Mouse (Mus musculus): ENCODE results near the gene Iqck. TPM values are rescaled to one million over a fixed set of nuclear protein-coding genes. Genes with fewer than 3 reads are reported as not detected.

The Iqck gene
- polyA plus RNA-seq, 1 experiment from 2014 or later, result 4.1 TPM

GRCm38 (mm10) chr7:118965198-118965597, 109.6 kb downstream of the Iqck start:
- H3K27ac ChIP-seq, result no peak overlapping the region
- H3K36me3 ChIP-seq, result 0 out of 2 replicates have a peak, but pooled peaks cover 5% of the 10 kb centered on the region
- H3K9me3 ChIP-seq, result no peaks in the 10 kb centered on the region
- no peaks in the 10 kb centered on the region for H3K27me3 ChIP-seq
- no peak overlapping the region for H3K9ac ChIP-seq (replicated peaks)
- H3K4me1 ChIP-seq (replicated peaks), result peaks cover 8% of the 10 kb centered on the region; the same call in 1 of the 2 replicates
- no peak overlapping the region for H3K4me3 ChIP-seq (replicated peaks)
- H3K4me2 ChIP-seq (replicated peaks), result no peak overlapping the region
- WGBS, result 40% methylated on average over 7 of the region's 7 CpGs
- ATAC-seq, result peak; percentile 30; the same call in 1 of the 2 replicates

DNA sequence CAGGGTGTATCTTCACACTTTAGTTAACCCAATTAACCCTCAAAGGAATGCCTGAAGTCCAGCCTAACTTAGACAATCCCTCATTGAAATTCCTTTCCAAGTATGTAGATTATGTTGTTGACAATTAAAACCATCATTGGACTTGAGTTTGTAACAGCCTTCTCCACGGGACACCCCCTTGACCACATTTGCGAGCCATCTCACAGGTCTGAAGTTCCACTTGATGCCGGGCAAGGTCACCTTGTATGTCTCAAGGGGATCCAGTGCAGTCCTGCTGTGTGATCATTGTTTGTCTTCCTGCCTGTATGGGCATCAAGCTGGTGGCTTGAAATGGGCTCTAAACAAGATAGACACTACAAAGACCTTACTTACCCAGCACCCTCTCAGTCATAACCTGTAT, 113.3 kb downstream of the Iqck start:
- no peaks in the 10 kb centered on the region for H3K27me3 ChIP-seq
- whole genome bisulfite sequencing, result 84% methylated on average over 3 of the region's 3 CpGs
- H3K9me3 ChIP-seq, result no peaks in the 10 kb centered on the region
- H3K4me1 ChIP-seq (replicated peaks), result peaks cover 30% of the 10 kb centered on the region
- no peak overlapping the region for H3K9ac ChIP-seq (replicated peaks)
- H3K4me2 ChIP-seq (replicated peaks), result no peak overlapping the region
- H3K27ac ChIP-seq, result no peak overlapping the region
- peaks cover 22% of the 10 kb centered on the region for H3K36me3 ChIP-seq
- ATAC-seq, result no peak
- no peak overlapping the region for H3K4me3 ChIP-seq (replicated peaks)

DNA sequence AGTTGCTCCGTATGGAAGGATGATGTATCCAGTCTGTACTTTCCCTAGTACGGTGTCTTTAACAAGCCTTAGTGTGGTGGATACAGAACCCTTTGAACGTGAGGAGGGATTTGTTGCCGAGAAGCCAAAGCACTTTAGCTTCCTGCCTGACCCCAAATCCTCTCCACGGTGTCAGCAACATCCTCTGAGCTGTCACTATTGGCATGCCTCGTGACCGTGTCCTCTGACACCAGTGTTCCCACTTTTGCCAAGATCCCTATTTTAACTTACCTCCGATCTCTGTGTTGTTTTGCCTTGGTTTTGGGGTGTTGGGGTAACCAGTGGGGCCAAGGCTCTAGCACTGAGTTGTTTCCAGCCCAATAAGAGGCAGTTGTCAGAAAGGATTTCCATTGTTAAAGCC, 115.9 kb downstream of the Iqck start:
- Histone ChIP-seq H3K4me2 (replicated peaks) (no peak overlapping the region), H3K27me3 (no peaks in the 10 kb centered on the region), H3K4me3 (replicated peaks) (no peak overlapping the region), H3K27ac (no peak overlapping the region), H3K9ac (replicated peaks) (no peak overlapping the region), H3K9me3 (no peaks in the 10 kb centered on the region), H3K4me1 (replicated peaks) (peaks cover 32% of the 10 kb centered on the region), H3K36me3 (peaks cover 39% of the 10 kb centered on the region)
- ATAC-seq, result no peak
- WGBS, result 82% methylated on average over 8 of the region's 8 CpGs

DNA sequence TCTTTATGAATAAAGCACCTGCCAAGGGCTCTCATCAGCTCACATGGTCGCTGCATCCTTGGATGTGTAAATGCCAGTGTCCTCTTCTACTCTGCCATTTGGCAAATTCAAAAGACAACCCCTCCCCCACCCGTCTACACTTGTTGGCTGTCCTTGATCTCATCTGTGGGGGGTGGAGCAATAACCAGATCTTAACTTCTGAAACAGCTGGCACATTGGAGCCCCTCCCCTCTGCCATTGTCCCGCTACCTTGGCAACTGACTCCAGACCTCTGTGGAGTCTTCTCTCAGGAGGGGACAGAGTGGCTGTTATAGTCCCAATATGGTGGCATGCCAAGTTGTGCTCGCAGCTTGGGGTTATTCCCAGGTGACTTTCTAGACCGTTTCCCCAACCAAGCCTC, 116.8 kb downstream of the Iqck start:
- no peaks in the 10 kb centered on the region for H3K27me3 ChIP-seq
- H3K9me3 ChIP-seq, result no peaks in the 10 kb centered on the region
- peaks cover 40% of the 10 kb centered on the region for H3K4me1 ChIP-seq (replicated peaks)
- H3K4me2 ChIP-seq (replicated peaks), result no peak overlapping the region
- 38% methylated on average over 5 of the region's 5 CpGs for WGBS
- no peak overlapping the region for H3K27ac ChIP-seq
- H3K9ac ChIP-seq (replicated peaks), result no peak overlapping the region
- no peak overlapping the region for H3K4me3 ChIP-seq (replicated peaks)
- H3K36me3 ChIP-seq, result peaks cover 39% of the 10 kb centered on the region
- 0 out of 2 replicates have a peak, but pooled peaks have one; percentile 14 for ATAC-seq

GRCm38 (mm10) chr7:118973377-118973776, 117.8 kb downstream of the Iqck start:
- Histone ChIP-seq H3K27me3 (no peaks in the 10 kb centered on the region), H3K4me2 (replicated peaks) (no peak overlapping the region), H3K36me3 (peaks cover 39% of the 10 kb centered on the region), H3K9me3 (no peaks in the 10 kb centered on the region), H3K4me1 (replicated peaks) (peaks cover 51% of the 10 kb centered on the region), H3K4me3 (replicated peaks) (no peak overlapping the region), H3K27ac (no peak overlapping the region), H3K9ac (replicated peaks) (no peak overlapping the region)
- no peak for ATAC-seq
- WGBS, result 83% methylated on average over 4 of the region's 4 CpGs

GRCm38 (mm10) chr7:118975837-118976236, 120.3 kb downstream of the Iqck start:
- H3K36me3 ChIP-seq, result peaks cover 31% of the 10 kb centered on the region
- ATAC-seq, result no peak
- H3K4me3 ChIP-seq (replicated peaks), result no peak overlapping the region
- no peaks in the 10 kb centered on the region for H3K27me3 ChIP-seq
- H3K9me3 ChIP-seq, result no peaks in the 10 kb centered on the region
- H3K9ac ChIP-seq (replicated peaks), result no peak overlapping the region
- H3K27ac ChIP-seq, result 0 out of 2 replicates have a peak overlapping the region, but pooled peaks have one; percentile 65
- H3K4me1 ChIP-seq (replicated peaks), result peaks cover 57% of the 10 kb centered on the region
- peak overlapping the region; percentile 38 for H3K4me2 ChIP-seq (replicated peaks)
- 82% methylated on average over 3 of the region's 3 CpGs for WGBS

DNA sequence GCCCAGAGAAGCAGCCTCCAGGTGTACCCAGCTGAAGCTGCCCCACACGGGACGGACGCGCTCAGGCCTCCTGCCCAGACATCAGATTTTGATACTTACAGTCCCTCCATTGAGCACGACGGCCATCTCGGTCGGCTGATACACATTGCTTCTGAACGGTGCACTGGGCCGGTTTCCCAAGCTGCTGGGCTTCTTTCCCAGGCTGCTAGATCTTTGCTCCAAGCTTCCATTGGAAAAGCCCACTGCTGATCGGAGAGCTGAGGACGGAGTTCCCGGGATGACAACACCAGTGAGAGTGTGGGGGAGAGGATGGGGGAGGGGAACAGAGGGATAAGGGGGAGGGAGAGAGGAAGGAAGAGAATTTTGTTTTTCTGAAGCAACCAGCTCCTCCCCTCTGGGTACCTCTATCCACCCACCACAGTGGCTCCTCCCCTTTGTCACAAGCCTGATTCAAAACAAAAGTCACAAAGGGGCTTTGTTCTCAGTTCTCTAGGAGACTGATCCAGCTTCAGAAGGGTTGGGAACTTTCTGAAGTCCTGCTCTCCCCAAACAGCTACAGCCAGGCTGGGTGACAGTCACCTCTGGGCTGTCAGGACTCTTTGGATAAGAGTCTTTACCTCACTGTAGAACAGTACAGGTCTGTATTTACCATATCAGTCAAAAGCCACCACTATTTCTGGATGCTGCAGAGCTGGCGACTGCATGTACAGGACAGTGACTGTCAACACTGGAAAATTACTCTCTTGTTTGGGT, 121.0 kb downstream of the Iqck start:
- ATAC-seq, result peak; percentile 70
- H3K4me1 ChIP-seq (replicated peaks), result peaks cover 56% of the 10 kb centered on the region
- WGBS, result 26% methylated on average over 14 of the region's 14 CpGs
- no peaks in the 10 kb centered on the region for H3K9me3 ChIP-seq
- peak overlapping the region; percentile 32; the same call in 1 of the 2 replicates for H3K9ac ChIP-seq (replicated peaks)
- H3K4me3 ChIP-seq (replicated peaks), result peak overlapping the region; percentile 15
- H3K27me3 ChIP-seq, result no peaks in the 10 kb centered on the region
- H3K27ac ChIP-seq, result peak overlapping the region; percentile 65
- peaks cover 28% of the 10 kb centered on the region for H3K36me3 ChIP-seq
- H3K4me2 ChIP-seq (replicated peaks), result peak overlapping the region; percentile 38

DNA sequence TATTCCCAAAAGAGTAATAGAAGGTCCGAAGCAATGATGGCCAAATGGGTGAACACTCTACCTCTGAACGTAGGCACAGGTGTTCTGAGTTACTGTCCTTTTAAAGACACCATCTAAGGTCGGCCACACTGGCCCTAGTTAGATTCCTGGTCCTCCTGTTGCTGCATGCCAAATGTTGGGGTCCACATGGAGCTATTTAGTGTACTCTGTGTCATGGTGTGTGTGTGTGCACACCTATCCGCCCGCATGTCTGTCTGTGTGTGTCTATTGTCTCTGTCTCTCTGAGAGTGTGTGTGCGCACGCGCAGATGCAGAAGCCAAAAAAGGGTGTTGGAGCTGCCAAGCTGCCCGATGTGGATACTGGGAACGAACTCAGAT, 121.6 kb downstream of the Iqck start:
- no peaks in the 10 kb centered on the region for H3K27me3 ChIP-seq
- WGBS, result 76% methylated on average over 10 of the region's 10 CpGs
- ATAC-seq, result no peak
- H3K4me2 ChIP-seq (replicated peaks), result no peak overlapping the region; the same call in 1 of the 2 replicates
- H3K9me3 ChIP-seq, result no peaks in the 10 kb centered on the region
- H3K9ac ChIP-seq (replicated peaks), result no peak overlapping the region
- H3K36me3 ChIP-seq, result peaks cover 32% of the 10 kb centered on the region
- peak overlapping the region; percentile 65 for H3K27ac ChIP-seq
- H3K4me1 ChIP-seq (replicated peaks), result peaks cover 51% of the 10 kb centered on the region
- H3K4me3 ChIP-seq (replicated peaks), result no peak overlapping the region

- Histone ChIP-seq H3K27me3 (no peaks in the 10 kb centered on the region), H3K9me3 (no peaks in the 10 kb centered on the region), H3K4me1 (replicated peaks) (peaks cover 33% of the 10 kb centered on the region), H3K4me3 (replicated peaks) (no peak overlapping the region), H3K27ac (no peak overlapping the region), H3K9ac (replicated peaks) (no peak overlapping the region), H3K4me2 (replicated peaks) (no peak overlapping the region), H3K36me3 (peaks cover 44% of the 10 kb centered on the region)
- 87% methylated on average over 7 of the region's 7 CpGs for WGBS
- no peak for ATAC-seq
Measured at GRCm38 (mm10) chr7:118979121-118979520, 123.6 kb downstream of the Iqck start.

- 87% methylated on average over 9 of the region's 9 CpGs for WGBS
- H3K27ac ChIP-seq, result no peak overlapping the region
- no peak overlapping the region for H3K4me2 ChIP-seq (replicated peaks)
- H3K4me3 ChIP-seq (replicated peaks), result no peak overlapping the region
- peaks cover 41% of the 10 kb centered on the region for H3K36me3 ChIP-seq
- no peak overlapping the region for H3K9ac ChIP-seq (replicated peaks)
- H3K27me3 ChIP-seq, result no peaks in the 10 kb centered on the region
- no peak for ATAC-seq
- H3K4me1 ChIP-seq (replicated peaks), result peaks cover 32% of the 10 kb centered on the region
- H3K9me3 ChIP-seq, result no peaks in the 10 kb centered on the region
Measured at GRCm38 (mm10) chr7:118979708-118980107, 124.2 kb downstream of the Iqck start.

- peaks cover 32% of the 10 kb centered on the region for H3K36me3 ChIP-seq
- H3K4me3 ChIP-seq (replicated peaks), result no peak overlapping the region
- no peaks in the 10 kb centered on the region for H3K27me3 ChIP-seq
- no peak overlapping the region for H3K4me2 ChIP-seq (replicated peaks)
- WGBS, result 89% methylated on average over 4 of the region's 4 CpGs
- H3K9ac ChIP-seq (replicated peaks), result no peak overlapping the region
- no peak overlapping the region for H3K27ac ChIP-seq
- H3K4me1 ChIP-seq (replicated peaks), result peaks cover 35% of the 10 kb centered on the region
- no peaks in the 10 kb centered on the region for H3K9me3 ChIP-seq
- no peak for ATAC-seq
Measured at GRCm38 (mm10) chr7:118981346-118981745, 125.8 kb downstream of the Iqck start.

DNA sequence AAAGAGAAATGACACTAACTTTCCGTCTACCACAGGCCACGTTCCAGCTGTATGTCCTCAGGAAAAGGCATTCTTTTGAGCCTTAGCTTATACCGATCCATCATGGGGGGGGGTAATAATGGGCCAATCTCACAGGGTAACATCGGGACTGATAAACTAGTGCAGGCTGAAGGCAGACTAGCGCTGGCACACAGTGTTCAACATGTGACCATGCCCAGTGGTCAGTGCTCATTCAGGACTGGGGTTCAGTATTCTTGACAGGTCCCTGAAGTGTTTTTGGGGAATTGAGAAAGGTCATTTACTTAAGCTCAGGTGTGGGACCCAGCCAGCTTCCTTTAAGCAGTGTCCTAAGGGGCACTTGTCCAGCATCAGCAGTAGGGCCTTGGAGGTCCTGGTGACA, 126.3 kb downstream of the Iqck start:
- Histone ChIP-seq H3K36me3 (peaks cover 32% of the 10 kb centered on the region), H3K27ac (no peak overlapping the region), H3K9ac (replicated peaks) (no peak overlapping the region), H3K4me3 (replicated peaks) (no peak overlapping the region), H3K9me3 (no peaks in the 10 kb centered on the region), H3K27me3 (no peaks in the 10 kb centered on the region), H3K4me1 (replicated peaks) (peaks cover 33% of the 10 kb centered on the region), H3K4me2 (replicated peaks) (no peak overlapping the region)
- ATAC-seq, result no peak
- WGBS, result 93% methylated on average over 5 of the region's 5 CpGs

DNA sequence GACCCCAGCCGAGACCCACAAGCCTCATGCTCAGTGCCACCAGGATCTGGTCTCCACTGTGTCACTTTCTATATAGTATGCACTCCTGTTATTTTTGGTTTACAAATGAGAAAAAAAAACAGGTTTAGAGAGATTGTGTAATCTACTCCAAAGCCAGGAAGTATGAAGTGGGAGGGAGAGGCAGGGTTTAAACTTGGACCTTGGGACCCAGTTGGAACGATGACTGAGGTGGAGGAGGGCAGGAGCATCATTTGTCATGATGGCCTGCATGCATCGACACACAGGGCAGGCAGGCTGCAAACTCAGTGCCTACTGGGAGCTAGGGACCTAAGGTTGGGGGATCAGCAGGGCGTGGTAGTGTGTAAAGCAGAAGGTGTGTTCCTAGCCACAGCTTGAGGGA, 127.0 kb downstream of the Iqck start:
- Histone ChIP-seq H3K4me2 (replicated peaks) (no peak overlapping the region), H3K27me3 (no peaks in the 10 kb centered on the region), H3K4me3 (replicated peaks) (no peak overlapping the region), H3K27ac (no peak overlapping the region), H3K9ac (replicated peaks) (no peak overlapping the region), H3K4me1 (replicated peaks) (peaks cover 27% of the 10 kb centered on the region), H3K9me3 (no peaks in the 10 kb centered on the region), H3K36me3 (peaks cover 32% of the 10 kb centered on the region)
- ATAC-seq, result no peak
- WGBS, result 89% methylated on average over 4 of the region's 4 CpGs
